Mouse (Mus musculus): Measurements from ENCODE around the gene Grm4.

The Grm4 gene

DNA sequence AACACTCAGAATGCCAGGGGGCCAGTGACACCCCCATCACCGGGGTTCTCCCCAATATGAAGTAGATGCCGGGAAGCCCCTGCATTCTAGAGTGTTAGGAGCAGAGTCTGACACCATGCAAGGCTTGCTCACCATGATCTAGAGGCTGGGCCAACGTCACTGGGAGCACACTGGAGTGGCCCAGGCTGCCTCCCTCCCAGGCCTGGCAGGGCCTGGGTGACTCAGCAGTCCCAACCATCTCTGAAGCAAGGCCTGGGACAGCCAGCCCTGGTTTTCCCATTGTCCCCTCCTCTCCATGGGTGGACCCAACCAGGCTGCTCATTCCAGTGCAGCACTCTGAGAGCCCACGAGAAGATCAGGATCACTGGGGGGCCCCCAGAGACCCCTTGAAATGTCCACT, 20.4 kb downstream of the Grm4 start:
- in situ Hi-C loops (cut with MboI; ENCODE audit: low sequenced_read_pairs): no loop called here

GRCm38 (mm10) chr17:27499080-27499479, 22.1 kb downstream of the Grm4 start:
- in situ Hi-C loops (cut with MboI; ENCODE audit: low sequenced_read_pairs): no loop called here

GRCm38 (mm10) chr17:27497798-27498197, 23.4 kb downstream of the Grm4 start:
- in situ Hi-C loops (cut with MboI; ENCODE audit: low sequenced_read_pairs): no loop called here

- in situ Hi-C loops (cut with MboI; ENCODE audit: low sequenced_read_pairs): no loop called here
Observed at GRCm38 (mm10) chr17:27495008-27495540, 26.1 kb downstream of the Grm4 start.

DNA sequence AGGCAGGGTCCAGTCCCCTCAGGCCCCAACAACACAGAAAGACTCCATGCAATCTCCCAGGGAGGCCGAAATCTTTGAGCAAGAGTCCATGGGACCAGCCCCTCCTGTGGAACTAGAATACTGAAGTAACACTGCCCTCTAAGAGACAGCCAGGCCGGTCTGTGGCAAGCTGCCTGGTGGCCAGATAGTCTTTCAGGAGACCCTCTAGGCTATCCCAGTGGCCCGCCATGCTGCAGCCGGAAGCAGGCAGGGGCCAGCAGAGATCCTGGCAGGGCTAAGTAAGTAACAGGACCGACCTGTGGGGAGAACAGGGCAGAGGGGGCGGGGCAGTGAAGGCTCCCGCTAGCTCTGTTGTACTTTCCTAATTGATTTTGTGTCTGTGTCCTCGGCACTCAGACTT, 27.2 kb downstream of the Grm4 start:
- in situ Hi-C loops (cut with MboI; ENCODE audit: low sequenced_read_pairs): no loop called here

- in situ Hi-C loops (cut with MboI; ENCODE audit: low sequenced_read_pairs): no loop called here
Observed at GRCm38 (mm10) chr17:27493389-27493788, 27.8 kb downstream of the Grm4 start.

GRCm38 (mm10) chr17:27488173-27488823, 32.9 kb downstream of the Grm4 start:
- in situ Hi-C loops (cut with MboI; ENCODE audit: low sequenced_read_pairs): no loop called here

DNA sequence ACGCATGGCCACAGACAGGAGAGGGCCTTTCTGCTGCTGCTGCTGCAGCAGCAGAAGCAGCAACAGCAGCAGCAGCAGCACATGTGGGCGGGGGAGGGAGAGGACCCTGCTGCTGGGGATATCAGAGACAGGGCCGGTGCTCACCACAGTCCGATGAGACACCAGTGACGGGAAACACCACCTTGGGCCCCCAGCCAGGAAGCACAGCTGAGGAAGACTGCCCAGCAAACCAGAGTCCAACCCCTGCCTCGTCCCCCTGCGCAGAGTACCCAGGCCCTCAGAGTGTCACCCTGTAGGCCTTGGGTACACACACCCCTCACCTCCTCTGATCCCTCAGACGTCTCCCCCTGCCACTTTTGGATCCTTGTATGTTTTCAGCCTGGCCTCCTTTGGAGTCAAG, 35.3 kb downstream of the Grm4 start:
- in situ Hi-C loops (cut with MboI; ENCODE audit: low sequenced_read_pairs): no loop called here

DNA sequence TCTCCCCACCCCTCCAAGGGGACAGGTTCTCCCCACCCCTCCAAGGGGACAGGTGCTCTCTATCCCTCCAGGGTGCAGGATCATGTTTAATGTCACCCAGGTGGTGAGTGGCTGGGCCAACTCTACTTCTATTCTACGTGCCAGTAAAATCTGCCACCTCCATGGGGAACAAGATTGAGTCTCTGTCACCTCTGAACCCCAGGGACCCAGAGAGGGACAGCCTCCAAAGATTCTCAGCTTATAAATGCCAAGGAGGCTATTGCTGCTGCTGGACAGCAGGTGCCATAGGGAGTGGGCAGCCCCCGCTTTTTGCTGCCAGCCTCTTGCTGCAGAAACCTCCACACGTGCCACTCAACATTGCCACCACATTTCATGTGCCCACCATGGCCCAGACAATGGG, 37.6 kb downstream of the Grm4 start:
- in situ Hi-C loops (cut with MboI; ENCODE audit: low sequenced_read_pairs): no loop called here

- in situ Hi-C loops (cut with MboI; ENCODE audit: low sequenced_read_pairs): no loop called here
Observed at GRCm38 (mm10) chr17:27480143-27481103, 40.8 kb downstream of the Grm4 start.

DNA sequence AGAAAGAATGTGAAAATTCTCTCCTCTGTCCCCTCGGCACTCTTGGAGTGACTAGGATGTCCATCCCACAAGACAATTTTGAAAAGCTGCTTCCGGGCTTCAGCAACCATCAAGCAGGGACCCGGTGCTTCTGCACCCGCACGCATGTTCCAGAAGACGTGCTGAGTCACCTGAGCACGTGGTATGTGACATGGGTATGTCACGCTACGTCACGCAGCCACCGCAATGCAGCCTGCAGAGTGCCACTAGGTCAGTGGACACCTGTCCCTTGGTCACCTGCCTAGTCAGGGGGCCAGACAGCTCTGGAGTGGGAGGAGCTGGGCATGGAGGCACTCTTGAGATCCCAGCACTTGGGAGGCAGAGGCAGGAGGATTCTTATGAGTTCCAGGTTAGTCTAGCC, 45.6 kb downstream of the Grm4 start:
- in situ Hi-C loops (cut with MboI; ENCODE audit: low sequenced_read_pairs): no loop called here

GRCm38 (mm10) chr17:27466620-27467019, 54.6 kb downstream of the Grm4 start:
- in situ Hi-C loops (cut with MboI; ENCODE audit: low sequenced_read_pairs): no loop called here

GRCm38 (mm10) chr17:27465924-27466323, 55.3 kb downstream of the Grm4 start:
- in situ Hi-C loops (cut with MboI; ENCODE audit: low sequenced_read_pairs): no loop called here

GRCm38 (mm10) chr17:27464327-27464962, 56.8 kb downstream of the Grm4 start:
- in situ Hi-C loops (cut with MboI; ENCODE audit: low sequenced_read_pairs): no loop called here

DNA sequence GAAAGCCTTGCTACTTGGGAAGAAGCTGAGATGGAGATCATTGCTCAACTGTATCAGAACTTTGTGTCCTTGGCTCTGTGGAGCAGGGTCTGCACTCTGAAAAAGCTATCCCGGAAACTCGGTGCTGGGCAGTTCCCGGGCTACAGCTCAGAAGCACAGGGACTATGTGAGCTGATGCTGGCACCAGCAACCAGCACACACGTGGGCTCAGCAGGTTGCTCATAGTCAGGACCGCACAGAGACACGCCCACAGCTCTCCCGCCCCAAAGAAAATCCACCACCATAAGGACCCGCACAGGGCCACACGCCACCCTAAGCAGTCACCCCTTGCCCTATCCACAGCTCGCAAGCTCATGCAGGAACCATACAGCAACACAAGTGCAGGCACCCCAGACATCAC, 61.2 kb downstream of the Grm4 start:
- in situ Hi-C loops (cut with MboI; ENCODE audit: low sequenced_read_pairs): no loop called here

DNA sequence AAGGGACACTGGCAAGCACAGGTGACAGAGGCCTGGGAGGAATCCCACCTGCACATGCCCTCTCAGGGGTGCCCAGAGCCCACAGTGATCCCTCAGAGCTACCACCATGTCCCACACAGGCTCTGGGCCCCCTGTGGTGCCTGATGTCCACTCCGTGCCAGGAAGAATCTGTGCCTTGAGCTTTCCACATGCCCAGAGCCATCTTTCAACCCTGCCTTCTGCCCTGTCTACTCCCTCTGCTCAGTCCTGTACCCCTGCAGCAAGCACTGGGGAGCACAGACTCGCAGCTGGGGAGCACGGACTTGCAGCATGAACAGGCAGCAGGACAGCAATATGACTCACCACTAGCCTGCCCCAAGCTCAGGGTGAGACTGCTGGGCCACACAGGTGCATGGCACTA, 62.0 kb downstream of the Grm4 start:
- in situ Hi-C loops (cut with MboI; ENCODE audit: low sequenced_read_pairs): no loop called here

DNA sequence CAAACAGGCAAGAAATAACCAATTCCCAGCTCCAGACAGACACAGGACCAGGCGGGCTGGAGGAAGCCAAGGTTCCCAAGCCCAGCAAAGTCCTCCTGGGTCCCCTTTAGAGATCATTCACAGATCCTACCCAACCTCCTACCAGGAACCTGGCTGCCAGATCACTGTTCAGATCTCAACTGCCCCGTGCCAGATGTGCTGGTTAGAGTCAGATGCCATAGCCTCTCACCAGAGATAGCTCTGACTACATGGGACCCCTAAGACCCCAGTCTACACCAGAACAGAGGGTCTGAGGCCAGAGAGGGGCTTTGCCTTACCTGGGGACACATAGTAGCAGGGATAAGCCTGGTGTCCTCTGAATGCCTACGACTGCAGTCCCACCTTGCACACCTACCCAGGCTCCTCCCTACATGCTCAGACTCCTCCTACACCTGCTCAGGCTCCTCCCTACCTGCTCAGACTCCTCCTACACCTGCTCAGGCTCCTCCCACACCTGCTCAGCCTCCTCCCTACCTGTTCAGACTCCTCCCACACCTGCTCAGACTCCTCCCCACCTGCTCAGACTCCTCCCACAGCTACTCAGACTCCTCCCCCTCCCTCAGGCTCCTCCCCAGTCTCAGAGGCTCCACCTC, 63.2 kb downstream of the Grm4 start:
- in situ Hi-C loops (cut with MboI; ENCODE audit: low sequenced_read_pairs): no loop called here

- in situ Hi-C loops (cut with MboI; ENCODE audit: low sequenced_read_pairs): no loop called here
Observed at GRCm38 (mm10) chr17:27457038-27457577, 64.1 kb downstream of the Grm4 start.

- in situ Hi-C loops (cut with MboI; ENCODE audit: low sequenced_read_pairs): no loop called here
Observed at GRCm38 (mm10) chr17:27456364-27456763, 64.8 kb downstream of the Grm4 start.

DNA sequence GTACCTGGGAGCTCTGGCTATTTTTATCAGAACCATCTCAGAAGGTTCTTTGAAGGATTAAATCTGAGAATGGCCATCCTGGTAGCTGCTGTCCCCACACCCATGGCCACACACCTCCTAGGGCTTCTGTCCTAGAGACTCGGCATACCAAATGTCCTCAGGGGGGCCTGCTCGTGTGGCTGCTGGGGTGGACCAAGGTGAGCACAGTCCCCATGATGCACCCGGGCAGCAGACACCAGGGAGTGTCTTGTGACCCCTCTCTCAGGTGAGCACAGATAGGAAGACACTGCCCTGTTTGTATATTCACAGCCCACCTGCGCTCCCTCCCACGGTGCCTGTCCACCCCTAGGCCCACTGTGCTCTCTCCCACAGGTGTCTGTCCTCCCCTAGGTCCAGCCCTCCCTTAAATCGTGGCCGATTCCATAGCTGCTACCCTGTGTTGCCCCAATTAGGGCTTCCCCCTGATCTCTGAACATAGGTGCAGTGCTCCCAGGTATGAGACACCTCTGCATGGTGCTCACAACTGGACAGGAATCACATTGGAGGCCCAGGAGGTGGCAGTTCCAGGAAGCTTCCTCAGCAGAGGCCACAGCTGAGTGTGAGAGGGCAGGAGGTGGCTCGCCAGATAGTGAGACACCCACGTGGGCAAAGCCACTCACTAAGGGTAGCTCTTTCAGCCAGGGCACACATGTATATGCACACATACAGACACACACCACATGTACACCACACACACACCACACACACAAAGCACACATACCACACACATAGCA, 66.0 kb downstream of the Grm4 start:
- in situ Hi-C loops (cut with MboI; ENCODE audit: low sequenced_read_pairs): no loop called here

Data from CH12F3 (cell line).